Mouse (Mus musculus): ENCODE results near the gene Xpot.

The Xpot gene

DNA sequence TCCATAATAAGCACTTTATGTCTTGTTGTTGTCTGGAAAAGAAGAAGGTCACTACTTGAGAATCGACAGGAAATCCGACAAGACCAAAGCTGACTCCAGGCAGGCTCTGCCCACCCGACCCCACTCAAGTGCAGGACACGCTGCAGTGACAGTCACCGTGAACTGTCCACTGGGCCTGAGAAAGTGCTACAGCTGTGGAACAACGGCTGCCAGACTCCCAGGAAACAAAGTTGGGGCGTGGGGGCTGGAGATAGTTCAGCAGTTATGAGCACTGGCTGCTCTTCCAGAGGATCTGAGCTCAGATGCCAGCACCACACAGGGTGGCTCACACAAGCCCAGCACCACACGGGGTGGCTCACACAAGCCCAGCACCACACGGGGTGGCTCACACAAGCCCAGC is 49.8 kb downstream of the Xpot start:
- no peak for DNase-seq (ENCODE audit: low spot score in 2 of 2)

DNA sequence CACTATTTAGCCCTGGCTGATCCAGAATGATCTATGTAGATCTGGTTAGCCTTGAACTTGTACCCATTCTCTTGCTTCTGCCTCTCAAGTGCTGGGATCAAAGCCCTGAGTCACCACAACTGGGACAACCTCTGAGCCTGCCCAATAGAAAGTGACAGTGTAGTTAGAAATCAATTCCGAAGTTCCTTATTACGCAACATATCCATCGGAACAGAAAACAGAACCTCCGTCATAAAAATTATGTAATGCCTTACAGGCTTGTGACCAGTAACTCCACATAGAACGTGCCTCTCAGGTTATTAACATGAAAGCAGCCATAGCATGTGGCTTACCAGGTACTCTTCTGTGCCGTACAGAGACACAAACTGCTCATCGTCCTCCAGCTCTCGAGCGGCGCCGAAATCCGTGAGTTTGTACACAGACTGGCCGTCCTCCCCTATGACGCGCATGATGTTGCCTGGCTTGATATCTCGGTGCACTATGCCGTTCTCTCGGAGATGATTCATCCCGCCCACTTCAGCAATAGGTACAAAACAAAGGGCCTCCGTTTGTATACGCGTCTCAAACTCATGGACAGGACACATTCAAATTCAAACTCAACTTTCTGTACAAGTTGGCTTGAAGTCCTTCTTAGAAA is 54.5 kb downstream of the Xpot start:
- no peak for DNase-seq (ENCODE audit: low spot score in 2 of 2)

DNA sequence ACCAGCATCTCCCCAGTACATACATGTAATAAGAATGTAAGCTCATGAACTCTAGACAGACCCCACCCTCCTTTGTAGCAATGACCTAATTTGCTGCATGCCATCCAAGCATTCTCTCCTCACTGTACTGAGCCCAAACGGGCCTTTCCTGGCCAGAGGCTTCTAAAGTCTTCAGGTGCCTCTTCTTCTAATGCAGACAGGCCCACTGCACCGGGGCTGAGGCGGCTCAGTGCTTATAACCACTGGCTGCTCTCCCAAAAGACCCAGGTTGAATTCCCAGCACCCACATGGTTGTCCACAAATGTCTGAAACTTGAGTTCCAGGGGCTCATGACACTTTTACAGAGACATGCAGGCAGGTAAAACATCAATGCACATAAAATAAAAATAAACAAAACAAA is 55.1 kb downstream of the Xpot start:
- DNase-seq (ENCODE audit: low spot score in 2 of 2) = no peak

DNA sequence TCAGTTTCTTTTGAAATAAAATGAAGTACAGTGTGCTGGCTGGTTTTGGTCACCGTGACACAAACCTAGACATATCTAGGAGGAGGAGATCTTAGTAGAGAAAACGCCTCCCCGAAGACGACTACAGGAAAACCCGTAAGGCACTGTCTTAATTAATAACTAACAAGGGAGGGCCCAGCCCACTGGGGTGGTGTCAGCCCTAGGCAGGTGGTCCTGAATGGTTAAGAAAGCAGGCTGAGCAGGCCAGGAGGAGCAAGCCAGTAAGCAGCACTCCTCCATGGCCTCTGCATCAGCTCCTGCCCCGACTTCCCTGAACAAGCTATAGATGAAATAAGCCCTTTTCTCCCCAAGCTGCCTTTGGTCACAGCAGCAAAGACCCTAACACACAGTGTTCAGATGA is 56.3 kb downstream of the Xpot start:
- DNase-seq (ENCODE audit: low spot score in 2 of 2) = no peak

DNA sequence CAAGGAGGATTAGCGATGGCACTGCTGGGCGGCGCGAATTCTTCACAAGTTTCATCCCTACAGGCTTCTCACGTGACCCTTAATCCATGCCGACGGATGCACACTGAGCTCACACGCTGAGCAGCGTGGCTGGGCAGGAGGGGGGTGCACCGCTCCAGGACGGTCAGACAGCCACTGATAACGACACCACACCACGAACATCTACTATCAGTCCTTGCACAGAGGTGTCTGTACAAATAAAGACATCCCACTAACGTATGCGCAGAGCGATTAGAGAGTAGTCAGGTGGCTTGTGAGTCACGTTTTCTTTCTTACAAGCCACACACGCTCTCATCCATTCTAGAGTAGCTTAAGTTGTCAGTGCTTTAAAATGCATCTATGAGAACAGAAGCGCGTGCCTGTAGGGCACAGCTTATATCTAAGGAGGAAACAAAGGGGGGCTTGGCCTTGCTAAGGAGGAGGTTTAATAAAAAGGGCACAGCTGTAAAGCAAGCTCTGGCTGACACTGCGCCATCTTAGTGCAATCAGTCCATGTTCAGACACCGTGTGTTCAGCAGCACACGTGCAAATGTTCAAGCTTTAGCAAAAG is 57.0 kb downstream of the Xpot start:
- no peak for DNase-seq (ENCODE audit: low spot score in 2 of 2)

DNA sequence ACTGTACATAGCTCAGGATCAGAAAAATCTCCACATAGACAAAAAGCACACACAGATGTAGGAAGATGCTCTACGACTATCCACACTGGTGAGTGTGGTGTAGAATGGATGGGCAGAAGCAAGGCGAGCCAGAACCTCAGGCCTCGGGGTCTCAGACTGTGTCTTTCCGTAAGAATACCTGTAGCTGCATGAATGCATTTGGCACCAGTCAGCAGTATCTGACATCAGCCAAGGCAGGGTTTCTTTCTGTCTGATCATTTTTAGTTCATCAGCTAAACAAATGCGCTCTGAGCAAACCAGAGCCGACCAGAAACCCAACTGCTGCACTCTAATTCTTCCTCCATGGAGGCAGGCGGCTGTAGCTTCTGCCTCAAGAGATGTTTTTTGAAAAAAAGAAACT is 57.6 kb downstream of the Xpot start:
- no peak for DNase-seq (ENCODE audit: low spot score in 2 of 2)

DNA sequence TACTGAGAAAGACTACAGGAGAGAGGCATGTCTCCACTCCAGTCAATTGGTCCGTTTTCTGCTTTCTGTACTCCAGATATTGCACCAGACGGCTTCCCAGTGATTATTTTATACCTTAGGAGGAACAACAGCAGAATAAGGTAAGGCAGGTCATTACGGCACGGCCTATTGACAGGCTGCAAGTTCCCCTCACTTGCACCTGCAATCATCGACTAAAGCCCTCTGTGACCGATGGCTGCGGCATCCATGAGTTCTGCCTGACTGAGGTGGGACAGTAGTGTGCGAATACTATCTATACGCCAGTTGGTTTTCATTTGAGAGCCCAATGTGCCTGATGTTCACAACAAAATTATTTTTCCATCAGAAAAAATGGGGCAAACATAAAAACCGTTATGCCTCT is 58.1 kb downstream of the Xpot start:
- DNase-seq (ENCODE audit: low spot score in 2 of 2) = no peak

DNA sequence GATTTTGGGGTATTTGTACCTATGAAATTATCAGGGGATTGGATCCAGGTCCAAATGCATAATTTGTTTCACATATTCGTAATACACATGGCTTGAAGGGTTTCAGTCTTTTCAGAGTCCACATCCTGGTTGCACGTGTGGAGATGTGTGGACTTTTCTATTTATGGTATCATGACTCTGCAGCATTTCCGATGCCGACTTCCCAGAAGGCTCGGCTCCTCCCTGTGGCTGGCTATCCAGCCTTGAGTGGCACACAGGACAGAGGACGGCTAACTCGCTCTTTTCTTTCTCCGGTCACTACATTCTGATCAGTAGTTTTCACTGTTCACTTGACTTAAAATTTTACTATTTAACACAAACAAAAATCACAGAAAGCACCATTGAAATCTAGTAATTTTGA is 61.7 kb downstream of the Xpot start:
- no peak for DNase-seq (ENCODE audit: low spot score in 2 of 2)

DNA sequence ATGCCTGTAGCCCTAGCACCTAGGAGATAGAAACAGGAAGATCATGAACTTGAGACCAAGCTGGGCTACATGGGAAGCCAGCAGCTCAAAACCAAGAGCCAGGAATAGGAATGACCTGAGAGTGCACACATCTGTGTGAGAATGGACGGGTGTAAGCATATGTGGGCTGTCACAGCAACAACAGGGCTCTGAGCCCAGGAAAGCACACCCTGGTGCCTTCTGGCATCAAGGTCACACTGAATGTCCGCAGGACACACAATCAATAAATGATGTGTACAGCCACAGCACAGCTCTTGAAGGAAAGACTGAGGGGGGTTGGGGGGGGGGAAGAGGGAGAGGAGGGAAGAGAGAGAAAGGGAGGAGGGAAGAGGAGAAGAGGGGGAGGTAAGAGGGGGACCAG is 67.9 kb downstream of the Xpot start:
- DNase-seq (ENCODE audit: low spot score in 2 of 2) = no peak

DNA sequence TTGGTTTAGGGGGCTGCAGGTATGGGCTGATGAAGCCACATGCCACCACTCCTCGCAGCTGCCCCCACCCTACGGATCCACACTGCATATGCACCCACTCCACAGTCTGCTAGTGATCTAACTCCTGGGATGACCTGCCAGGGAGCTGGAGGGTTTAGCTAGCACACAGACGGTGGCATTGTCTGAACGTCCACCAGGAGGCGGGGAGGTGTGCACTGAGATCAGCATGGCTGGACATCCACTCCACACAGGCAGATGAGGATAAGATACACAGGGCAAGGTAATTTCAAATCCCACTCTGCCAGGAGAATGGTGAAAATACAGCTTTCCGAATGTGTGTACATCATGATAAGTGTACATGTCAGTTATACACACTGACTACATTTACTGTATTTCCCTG is 69.9 kb downstream of the Xpot start:
- no peak for DNase-seq (ENCODE audit: low spot score in 2 of 2)

DNA sequence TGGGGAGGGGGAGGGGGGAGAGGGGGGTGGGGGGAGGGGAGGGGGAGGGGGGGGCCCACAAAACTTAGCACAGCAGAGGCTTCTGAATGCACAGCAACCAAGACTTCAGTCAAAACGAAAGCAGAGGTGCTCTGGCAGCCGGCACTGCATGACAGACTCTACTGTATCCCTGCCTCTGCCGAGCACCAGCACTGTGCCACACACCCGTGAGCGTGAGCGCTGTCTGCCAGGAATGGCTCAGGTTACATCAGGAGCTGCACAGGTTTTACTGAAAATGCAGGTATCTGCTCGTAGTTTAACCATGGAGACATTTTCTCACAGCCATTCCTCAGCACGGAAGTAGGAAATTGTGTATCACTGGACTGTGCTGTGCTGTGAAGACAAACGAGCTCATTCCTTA is 75.8 kb downstream of the Xpot start:
- no peak for DNase-seq (ENCODE audit: low spot score in 2 of 2)

DNA sequence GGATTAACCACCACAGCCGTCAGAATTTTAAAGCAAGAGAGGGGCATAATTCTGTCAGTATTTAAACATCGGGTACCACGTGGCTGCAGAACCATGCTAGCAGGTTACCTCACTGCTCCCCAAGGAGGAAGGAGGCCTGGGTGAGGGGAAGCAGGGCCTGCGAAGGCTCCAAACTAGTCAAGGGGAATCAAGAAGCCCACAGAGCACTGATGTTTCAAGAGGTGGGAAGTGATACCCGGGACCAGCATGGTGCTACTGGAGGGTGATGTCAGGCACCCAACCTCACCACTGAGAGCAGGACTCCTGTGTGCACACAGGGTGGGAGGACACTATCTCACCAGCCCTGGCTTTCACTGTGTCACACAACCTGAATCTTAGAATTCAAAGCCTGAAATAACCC is 76.5 kb downstream of the Xpot start:
- no peak for DNase-seq (ENCODE audit: low spot score in 2 of 2)

DNA sequence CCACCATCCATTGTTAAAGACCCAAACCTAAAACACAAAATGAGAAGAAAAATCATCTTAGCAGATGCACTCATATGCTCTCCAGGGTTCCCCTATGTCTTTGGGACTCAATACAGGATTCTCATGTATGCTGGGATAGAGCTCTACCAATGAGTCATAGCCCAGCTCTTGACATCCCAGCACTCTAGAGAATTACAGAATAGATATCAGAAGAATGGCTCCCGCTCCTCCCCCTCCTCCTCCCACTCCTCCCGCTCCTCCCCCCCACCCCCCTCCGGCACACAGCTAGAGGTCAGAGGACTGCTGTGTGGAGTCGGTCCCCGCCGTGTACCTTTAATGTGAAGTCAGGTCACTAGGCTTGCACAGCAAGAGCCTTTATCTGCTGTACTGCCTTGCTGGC is 79.0 kb downstream of the Xpot start:
- no peak for DNase-seq (ENCODE audit: low spot score in 2 of 2)

DNA sequence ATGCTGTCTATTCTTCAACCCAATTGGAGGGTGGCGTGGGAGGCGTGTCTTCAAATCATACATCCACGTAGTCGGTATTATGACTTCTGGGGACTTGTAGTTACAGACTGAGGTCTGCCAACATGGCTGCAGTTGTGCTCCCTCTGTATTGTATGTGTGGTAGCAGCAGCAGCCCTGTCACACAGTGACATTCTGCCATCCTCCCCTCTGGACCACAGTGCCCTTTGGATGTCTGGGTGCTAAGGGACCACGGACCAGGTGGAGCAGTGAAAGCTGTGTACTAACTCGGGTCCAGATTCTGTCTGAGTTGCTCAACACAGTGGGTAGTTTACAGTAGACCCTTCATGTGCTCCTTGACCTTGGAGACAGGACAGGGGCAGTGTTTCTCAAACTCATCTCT is 82.6 kb downstream of the Xpot start:
- DNase-seq (ENCODE audit: low spot score in 2 of 2) = no peak

DNA sequence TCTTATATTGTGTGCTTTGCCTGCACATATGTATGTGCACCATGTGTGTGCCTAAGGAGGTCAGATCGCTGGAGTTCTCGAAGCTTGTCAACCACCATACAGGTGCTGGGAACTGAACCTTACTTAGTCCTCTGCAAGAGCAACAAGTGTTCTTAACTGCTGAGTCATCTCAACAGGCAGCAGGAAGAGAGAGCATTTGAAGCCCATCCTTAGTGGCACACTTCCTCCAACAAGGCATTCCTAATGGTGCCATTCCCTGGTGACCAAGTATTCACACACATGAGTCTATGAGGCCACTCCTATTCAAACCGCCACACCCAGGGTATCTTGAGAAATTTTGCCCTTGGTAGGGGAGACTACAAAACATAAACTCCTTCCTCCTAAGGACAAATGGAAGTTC is 84.0 kb downstream of the Xpot start:
- no peak for DNase-seq (ENCODE audit: low spot score in 2 of 2)
